Mouse (Mus musculus) liver, postnatal 0 days (tissue): ENCODE results near the gene Fam186a. TPM values are rescaled to one million over a fixed set of nuclear protein-coding genes. Genes with fewer than 3 reads are reported as not detected.
A peak's percentile ranks its signal among the peaks of the same experiment; 100 is the strongest.

Experiments used
- ATAC-seq: fragments of 200-750 bp; cut with Nextera tagmentation; 2 replicates; pipeline ENCODE4 v1.8.0; 2017; ENCODE audit warnings: mild to moderate bottlenecking, moderate library complexity
- DNase-seq: peaks from one replicate; pipeline ENCODE4 v3.0.0-alpha.2; 2016
- H3K27ac ChIP-seq: fragments of 300-500 bp; sonication (generic); 2 replicates; pipeline ENCODE4 v1.5.1; 2014; ENCODE audit warnings: antibody characterized with exemption, moderate library complexity, mild to moderate bottlenecking, low read depth
- H3K27me3 ChIP-seq: fragments of 300-500 bp; sonication (generic); 2 replicates; pipeline ENCODE4 v1.6.1; 2014; ENCODE audit warnings: low read length, control low read depth, mixed read lengths; ENCODE audit not compliant: insufficient read depth
- H3K36me3 ChIP-seq: fragments of 300-500 bp; sonication (generic); replicated peaks from 2 replicates; pipeline ENCODE4 v1.6.1; 2014; ENCODE audit warnings: mild to moderate bottlenecking, control low read depth, low read length, moderate library complexity, mixed read lengths; ENCODE audit not compliant: insufficient read depth
- H3K4me1 ChIP-seq: fragments of 300-500 bp; sonication (generic); 2 replicates; pipeline ENCODE4 v1.6.1; 2014; ENCODE audit warnings: antibody characterized with exemption, mild to moderate bottlenecking, control low read depth; ENCODE audit not compliant: insufficient read depth
- H3K4me2 ChIP-seq: fragments of 300-500 bp; sonication (generic); 2 replicates; pipeline ENCODE4 v1.6.1; 2014; ENCODE audit warnings: low read depth, mild to moderate bottlenecking, low read length, moderate library complexity, mixed read lengths
- H3K4me3 ChIP-seq: fragments of 300-500 bp; sonication (generic); 2 replicates; pipeline ENCODE4 v1.5.1; 2014; ENCODE audit warnings: low read depth, low read length
- H3K9ac ChIP-seq: fragments of 300-500 bp; sonication (generic); replicated peaks from 2 replicates; pipeline ENCODE4 v1.6.1; 2014; ENCODE audit warnings: mild to moderate bottlenecking, moderate library complexity
- H3K9me3 ChIP-seq: fragments of 300-500 bp; sonication (generic); 2 replicates; pipeline ENCODE4 v1.6.1; 2016; ENCODE audit warnings: mild to moderate bottlenecking, control low read depth, low read length, mixed read lengths
- CTCF ChIP-seq: sonication (generic); IDR thresholded peaks from 2 replicates; pipeline ENCODE4 v1.5.1; 2016; ENCODE audit warnings: antibody characterized with exemption, low read depth
- EP300 ChIP-seq: IDR thresholded peaks from 2 replicates; pipeline ENCODE4 v1.6.1; 2016; ENCODE audit warnings: antibody characterized with exemption, low read depth, mild to moderate bottlenecking
- WGBS: fragments of 180-500 bp; shearing (Covaris S2); extraction: QIAGEN DNeasy Blood & Tissue Kit; methylation state at CpG from one replicate; pipeline ENCODE4 v1.1.7; 2014; ENCODE audit not compliant: insufficient replicate concordance; 5-methylcytosine and 5-hydroxymethylcytosine counted together
- polyA plus RNA-seq: library from polyadenylated mRNA; unstranded; fragments of >200 nt; fragmentation: Nextera tagmentation; extraction: Ambion mirVana; gene quantifications from 2 replicates; pipeline ENCODE4 v1.2.1, GENCODE M21; 2015

Gene Fam186a
- polyA plus RNA-seq: not detected in 2 replicates

GRCm38 (mm10) chr15:99966961-99967360, at the start of gene Fam186a:
Fam186a (minus strand) TSS chr15:99967061.
- H3K27ac ChIP-seq: no peak within 1 kb of the TSS
- 68% methylated on average over 4 of the region's 4 CpGs for WGBS

DNA sequence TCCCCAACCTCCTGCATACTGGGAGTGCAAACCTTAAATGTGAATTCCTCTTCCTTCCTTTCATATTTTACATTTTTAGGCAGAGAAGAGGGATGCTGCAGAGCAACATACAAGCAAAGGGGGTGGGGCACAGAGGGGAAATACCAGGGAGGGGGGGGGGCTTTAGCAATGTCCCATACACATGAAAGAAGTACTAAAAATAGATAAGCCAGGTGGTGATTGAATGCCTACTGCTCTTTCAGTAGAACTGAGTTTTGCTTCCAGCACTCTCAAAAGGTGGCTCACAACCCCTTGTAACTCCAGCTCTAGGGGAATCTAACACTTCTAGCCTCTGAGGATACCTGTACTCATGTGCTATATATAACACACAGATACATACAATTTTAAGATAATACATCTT, 39.3 kb upstream of the Fam186a start:
- ATAC-seq: no peak
- H3K9me3 ChIP-seq: no peaks in the 10 kb centered on the region

More at GRCm38 (mm10) chr15:99966961-99967360, at the start of gene Fam186a:
- TF ChIP-seq CTCF: no peak
- no peak within 1 kb of the TSS for H3K4me3 ChIP-seq
- DNase-seq: no peak
- H3K36me3 ChIP-seq: no peaks in the 10 kb centered on the region
- H3K27me3 ChIP-seq: no peaks in the 10 kb centered on the region
- no peak within 1 kb of the TSS for H3K9ac ChIP-seq
- no peaks in the 10 kb centered on the region for H3K9me3 ChIP-seq
- no peak within 1 kb of the TSS for H3K4me2 ChIP-seq
- 0 out of 2 replicates have a peak, but pooled peaks cover 3% of the 10 kb centered on the region for H3K4me1 ChIP-seq
- no peak for ATAC-seq

DNA sequence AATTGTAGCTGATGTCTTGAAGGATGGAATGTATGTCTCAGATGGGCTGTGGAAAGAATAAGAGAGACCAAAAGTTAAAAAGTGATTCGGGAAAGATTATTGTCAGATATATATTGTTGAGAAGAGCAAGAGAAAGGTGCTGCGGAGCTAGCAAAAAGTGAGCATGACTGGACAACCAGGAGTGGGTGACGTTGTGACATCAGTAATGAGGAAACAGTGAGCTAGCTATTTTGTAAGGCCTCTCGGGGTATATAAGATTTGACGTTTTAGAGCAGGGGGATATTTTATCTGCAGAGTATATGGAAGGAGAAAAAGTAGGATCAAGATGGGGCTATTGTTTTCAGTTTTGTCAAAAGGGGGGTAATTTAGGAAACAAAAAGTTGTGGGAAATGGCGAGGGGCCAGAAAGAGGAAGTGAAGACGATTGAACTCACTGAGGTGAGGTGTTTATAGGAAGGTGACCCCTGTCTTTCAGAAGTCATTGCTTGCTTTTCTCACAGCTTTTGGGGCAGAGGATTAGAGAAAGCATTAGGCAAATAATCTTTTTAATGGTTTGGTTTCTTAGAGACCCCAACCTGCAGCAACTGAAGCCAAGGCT, 37.9 kb upstream of the Fam186a start:
- Histone ChIP-seq H3K27me3 (no peaks in the 10 kb centered on the region), H3K4me1 (no peaks in the 10 kb centered on the region), H3K9ac (no peak overlapping the region), H3K4me3 (no peak overlapping the region), H3K27ac (no peak overlapping the region), H3K9me3 (no peaks in the 10 kb centered on the region), H3K36me3 (peaks cover 67% of the 10 kb centered on the region), H3K4me2 (no peak overlapping the region)
- WGBS: 66% methylated on average over 7 of the region's 7 CpGs
- ATAC-seq (no peak), DNase-seq (no peak)
- TF ChIP-seq CTCF: no peak
- no peak for TF ChIP-seq EP300

More for the DNA sequence above, 39.3 kb upstream of the Fam186a start:
- DNase-seq: no peak
- no peak overlapping the region for H3K27ac ChIP-seq
- no peak overlapping the region for H3K9ac ChIP-seq
- no peaks in the 10 kb centered on the region for H3K27me3 ChIP-seq
- TF ChIP-seq EP300 (no peak), CTCF (no peak)
- H3K4me3 ChIP-seq: no peak overlapping the region
- H3K4me1 ChIP-seq: no peaks in the 10 kb centered on the region
- H3K36me3 ChIP-seq: peaks cover 70% of the 10 kb centered on the region
- no peak overlapping the region for H3K4me2 ChIP-seq

DNA sequence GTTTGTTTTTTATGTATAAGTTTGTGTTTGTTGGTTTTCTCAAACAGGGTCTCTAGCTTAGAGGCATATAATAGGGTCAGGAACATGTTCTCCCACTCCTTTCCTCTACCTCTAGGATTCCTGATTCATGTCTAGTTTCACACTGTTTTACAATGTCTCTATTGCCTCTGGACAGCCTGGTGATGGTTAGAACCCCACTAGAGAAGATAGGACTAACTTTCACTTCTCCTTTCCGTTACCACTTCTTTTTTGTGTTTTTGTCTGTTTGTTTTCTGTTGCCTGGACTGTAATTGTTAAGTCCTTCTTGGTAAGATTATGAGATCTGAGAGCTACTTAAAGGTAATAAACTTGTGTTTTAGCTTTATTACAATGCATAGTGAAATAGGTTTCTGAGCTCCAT, 32.5 kb upstream of the Fam186a start:
- Histone ChIP-seq H3K9ac (no peak overlapping the region), H3K4me1 (no peaks in the 10 kb centered on the region), H3K9me3 (no peaks in the 10 kb centered on the region), H3K36me3 (peaks cover 50% of the 10 kb centered on the region), H3K4me3 (no peak overlapping the region), H3K27ac (no peak overlapping the region), H3K4me2 (no peak overlapping the region), H3K27me3 (no peaks in the 10 kb centered on the region)
- 71% methylated on average over 1 of the region's 1 CpGs for WGBS
- TF ChIP-seq CTCF (no peak), EP300 (no peak)
- ATAC-seq: no peak
- no peak for DNase-seq

GRCm38 (mm10) chr15:99997114-99997804, 30.4 kb upstream of the Fam186a start:
- Histone ChIP-seq H3K4me2 (no peak overlapping the region), H3K27me3 (no peaks in the 10 kb centered on the region), H3K4me3 (no peak overlapping the region), H3K9me3 (no peaks in the 10 kb centered on the region), H3K9ac (no peak overlapping the region), H3K4me1 (no peaks in the 10 kb centered on the region), H3K36me3 (peaks cover 48% of the 10 kb centered on the region), H3K27ac (no peak overlapping the region)
- TF ChIP-seq EP300: no peak
- TF ChIP-seq CTCF: no peak
- WGBS: 80% methylated on average over 6 of the region's 6 CpGs
- DNase-seq: no peak
- ATAC-seq: peak; percentile 66

DNA sequence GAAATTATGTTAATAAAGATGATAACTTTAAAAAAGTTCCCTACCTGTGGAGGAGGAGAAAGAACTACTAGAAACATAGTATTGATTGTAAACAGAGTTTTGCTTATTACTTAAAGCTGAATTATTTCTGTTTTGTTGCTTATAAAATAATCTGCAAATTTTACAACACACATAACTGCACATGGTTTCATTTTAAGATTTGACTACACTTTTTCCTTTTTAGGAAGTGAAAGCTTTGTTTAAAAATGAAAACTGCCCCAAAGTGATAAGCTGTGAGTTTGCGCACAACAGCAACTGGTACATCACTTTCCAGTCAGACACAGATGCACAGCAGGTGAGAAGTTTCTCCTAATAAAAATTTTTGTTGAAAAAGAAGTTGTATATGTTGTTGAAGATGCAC, 26.2 kb upstream of the Fam186a start:
- 83% methylated on average over 1 of the region's 1 CpGs for WGBS
- H3K36me3 ChIP-seq: peaks cover 54% of the 10 kb centered on the region
- ATAC-seq: no peak

More for the DNA sequence above, 26.2 kb upstream of the Fam186a start:
- no peak for DNase-seq
- H3K27me3 ChIP-seq: no peaks in the 10 kb centered on the region
- H3K4me2 ChIP-seq: no peak overlapping the region
- no peak overlapping the region for H3K4me3 ChIP-seq
- no peaks in the 10 kb centered on the region for H3K9me3 ChIP-seq
- H3K27ac ChIP-seq: no peak overlapping the region
- TF ChIP-seq EP300: no peak
- H3K4me1 ChIP-seq: no peaks in the 10 kb centered on the region
- no peak overlapping the region for H3K9ac ChIP-seq
